Mouse (Mus musculus) midbrain, embryonic 14.5 days (tissue): Measurements from ENCODE around the gene 2010111I01Rik. TPM values are rescaled to one million over a fixed set of nuclear protein-coding genes. Genes with fewer than 3 reads are reported as not detected.

Experiments used
- ATAC-seq: fragments of 200-750 bp; cut with Nextera tagmentation; 2 replicates; pipeline ENCODE4 v1.8.0; 2017; ENCODE audit warnings: moderate number of reproducible peaks, moderate library complexity; ENCODE audit not compliant: low FRiP score, low TSS enrichment
- DNase-seq: peaks from one replicate; pipeline ENCODE4 v3.0.0-alpha.2; 2015
- H3K27ac ChIP-seq: fragments of 300-500 bp; sonication (generic); replicated peaks from 2 replicates; pipeline ENCODE4 v1.5.1; 2014; ENCODE audit warnings: mild to moderate bottlenecking, low read depth, low read length, moderate library complexity
- H3K27me3 ChIP-seq: fragments of 300-500 bp; sonication (generic); 2 replicates; pipeline ENCODE4 v1.6.1; 2014; ENCODE audit warnings: low read length, control low read depth, mixed read lengths; ENCODE audit not compliant: control insufficient read depth, insufficient read depth
- H3K36me3 ChIP-seq: fragments of 300-500 bp; sonication (generic); 2 replicates; pipeline ENCODE4 v1.6.1; 2014; ENCODE audit warnings: low read length, control low read depth; ENCODE audit not compliant: control insufficient read depth, insufficient read depth
- H3K4me1 ChIP-seq: fragments of 300-500 bp; sonication (generic); 2 replicates; pipeline ENCODE4 v1.6.1; 2014; ENCODE audit warnings: mild to moderate bottlenecking, antibody characterized with exemption, low read length, control low read depth; ENCODE audit not compliant: control insufficient read depth, insufficient read depth
- H3K4me2 ChIP-seq: fragments of 300-500 bp; sonication (generic); 2 replicates; pipeline ENCODE4 v1.6.1; 2014; ENCODE audit warnings: mild to moderate bottlenecking, low read length, moderate library complexity
- H3K4me3 ChIP-seq: fragments of 300-500 bp; sonication (generic); replicated peaks from 2 replicates; pipeline ENCODE4 v1.5.1; 2014; ENCODE audit warnings: low read depth, low read length
- H3K9ac ChIP-seq: fragments of 300-500 bp; sonication (generic); replicated peaks from 2 replicates; pipeline ENCODE4 v1.6.1; 2014; ENCODE audit warnings: mild to moderate bottlenecking, low read length, moderate library complexity
- H3K9me3 ChIP-seq: fragments of 300-500 bp; sonication (generic); 2 replicates; pipeline ENCODE4 v1.6.1; 2016; ENCODE audit warnings: low read length, control low read depth, mixed read lengths; ENCODE audit not compliant: control insufficient read depth
- WGBS: fragments of 180-500 bp; shearing (Covaris S2); extraction: QIAGEN DNeasy Blood & Tissue Kit; methylation state at CpG from one replicate; pipeline ENCODE4 v1.1.7; 2014; 5-methylcytosine and 5-hydroxymethylcytosine counted together
- polyA plus RNA-seq: library from polyadenylated mRNA; unstranded; fragments of >200 nt; fragmentation: Nextera tagmentation; extraction: Ambion mirVana; gene quantifications from 2 replicates; pipeline ENCODE4 v1.2.1, GENCODE M21; 2014

The 2010111I01Rik gene
- polyA plus RNA-seq, 1 experiment from 2014 or later: 32.0 TPM

DNA sequence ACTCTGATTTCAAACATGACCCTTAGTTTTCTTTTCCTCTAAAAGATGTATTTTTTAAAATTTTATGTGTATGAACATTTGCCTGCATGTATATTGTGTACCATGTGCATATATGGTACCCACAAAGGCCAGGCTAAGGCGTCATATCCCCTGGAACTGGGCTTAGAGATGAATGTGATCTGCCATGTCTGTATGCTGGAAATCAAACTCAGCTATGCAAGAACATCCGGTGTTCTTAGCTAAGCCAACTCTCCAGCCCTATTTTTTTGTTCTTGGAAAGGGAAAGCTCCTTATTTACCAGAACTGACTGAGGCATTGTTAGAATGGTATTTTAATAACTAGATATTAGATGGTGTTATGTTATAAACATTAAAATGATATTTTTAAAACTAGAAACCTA is 75.2 kb downstream of the 2010111I01Rik start:
- H3K4me3 ChIP-seq: no peak overlapping the region
- no peak overlapping the region for H3K4me2 ChIP-seq
- no peak overlapping the region for H3K27ac ChIP-seq
- H3K4me1 ChIP-seq: no peaks in the 10 kb centered on the region
- no peaks in the 10 kb centered on the region for H3K9me3 ChIP-seq
- WGBS: 91% methylated on average over 2 of the region's 2 CpGs
- no peak overlapping the region for H3K9ac ChIP-seq
- DNase-seq (no peak), ATAC-seq (no peak)
- no peaks in the 10 kb centered on the region for H3K27me3 ChIP-seq
- no peaks in the 10 kb centered on the region for H3K36me3 ChIP-seq

- H3K4me3 ChIP-seq: no peak overlapping the region
- DNase-seq (no peak), ATAC-seq (no peak)
- WGBS: 87% methylated on average over 2 of the region's 2 CpGs
- H3K4me2 ChIP-seq: no peak overlapping the region
- H3K27me3 ChIP-seq: no peaks in the 10 kb centered on the region
- H3K36me3 ChIP-seq: no peaks in the 10 kb centered on the region
- no peaks in the 10 kb centered on the region; the same call in 1 of the 2 replicates for H3K9me3 ChIP-seq
- H3K9ac ChIP-seq: no peak overlapping the region
- H3K27ac ChIP-seq: no peak overlapping the region
- no peaks in the 10 kb centered on the region for H3K4me1 ChIP-seq
These were observed 81.0 kb downstream of the 2010111I01Rik start for GRCm38 (mm10) chr13:63045504-63046205.

DNA sequence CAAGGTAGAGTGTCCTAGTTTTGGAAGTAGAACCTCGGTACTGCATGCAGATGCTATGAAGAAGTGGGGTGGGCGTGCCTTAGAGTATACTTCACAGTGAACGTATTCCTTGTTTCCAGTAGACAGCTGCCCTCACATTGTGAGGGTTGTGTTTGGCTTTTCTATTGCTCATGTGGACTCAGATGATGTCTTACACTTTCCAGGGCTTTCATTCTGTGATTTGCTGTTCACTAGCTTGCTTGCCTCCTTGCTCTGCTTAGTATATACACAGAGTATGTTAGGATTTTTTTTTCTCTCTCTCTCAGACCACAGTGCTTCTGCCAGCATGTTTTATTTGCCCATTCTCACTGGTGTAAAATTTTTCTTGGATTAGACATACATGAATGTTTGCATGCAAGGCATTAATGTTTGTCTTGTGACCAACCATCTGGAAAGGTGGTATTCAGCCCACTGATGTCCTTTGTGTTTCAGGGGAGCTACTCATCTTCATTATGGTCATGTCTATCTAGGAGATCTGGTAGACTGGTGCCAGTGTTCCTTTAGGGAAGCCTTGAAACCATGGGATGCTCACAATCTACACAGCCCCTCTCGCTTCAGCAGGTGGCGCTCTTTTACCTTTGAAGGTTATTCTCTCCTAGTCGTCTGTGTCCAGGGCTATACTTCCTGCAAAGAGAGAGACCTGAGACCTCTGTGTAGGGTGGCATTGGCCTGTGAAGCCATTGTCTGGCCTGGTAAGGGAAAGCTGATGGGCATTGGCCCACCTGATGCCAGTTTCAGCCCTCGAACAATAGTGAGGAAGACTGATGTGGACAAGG is 81.7 kb downstream of the 2010111I01Rik start:
- Histone ChIP-seq H3K27ac (no peak overlapping the region), H3K36me3 (no peaks in the 10 kb centered on the region), H3K9me3 (no peaks in the 10 kb centered on the region; the same call in 1 of the 2 replicates), H3K9ac (no peak overlapping the region), H3K4me3 (no peak overlapping the region), H3K4me1 (no peaks in the 10 kb centered on the region), H3K27me3 (no peaks in the 10 kb centered on the region), H3K4me2 (no peak overlapping the region)
- 44% methylated on average over 7 of the region's 7 CpGs for WGBS
- peak; percentile 63; the same call in 1 of the 2 replicates for ATAC-seq
- peak; percentile 86 for DNase-seq

DNA sequence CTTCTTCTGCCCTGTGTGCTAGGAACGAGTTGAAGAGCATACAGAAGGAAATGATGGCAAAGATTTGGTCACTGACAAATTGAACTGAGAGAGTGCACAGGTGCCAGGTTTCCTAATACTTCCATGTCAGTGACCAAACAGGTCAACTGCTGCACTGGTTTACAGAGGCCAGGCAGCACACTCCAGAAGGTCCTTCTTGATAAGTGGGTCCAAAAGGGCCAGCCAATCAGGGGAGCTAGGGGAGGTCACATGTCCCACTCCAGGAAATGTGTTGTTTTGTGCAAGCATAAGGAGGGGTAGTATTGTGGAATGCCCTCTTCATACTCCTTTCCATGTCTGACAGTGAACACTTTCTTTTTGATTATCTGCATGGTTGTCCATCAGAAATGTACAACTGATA is 99.0 kb downstream of the 2010111I01Rik start:
- Histone ChIP-seq H3K27me3 (no peaks in the 10 kb centered on the region), H3K9me3 (no peaks in the 10 kb centered on the region), H3K4me2 (no peak overlapping the region), H3K9ac (no peak overlapping the region), H3K36me3 (no peaks in the 10 kb centered on the region), H3K27ac (no peak overlapping the region), H3K4me1 (no peaks in the 10 kb centered on the region), H3K4me3 (no peak overlapping the region)
- ATAC-seq (no peak), DNase-seq (no peak)
- 90% methylated on average over 1 of the region's 1 CpGs for WGBS

GRCm38 (mm10) chr13:63066607-63067006 is 101.9 kb downstream of the 2010111I01Rik start:
- Histone ChIP-seq H3K27ac (no peak overlapping the region), H3K36me3 (no peaks in the 10 kb centered on the region), H3K27me3 (no peaks in the 10 kb centered on the region), H3K4me3 (no peak overlapping the region), H3K9me3 (no peaks in the 10 kb centered on the region), H3K9ac (no peak overlapping the region), H3K4me2 (no peak overlapping the region), H3K4me1 (no peaks in the 10 kb centered on the region)
- WGBS: 72% methylated on average over 1 of the region's 1 CpGs
- no peak for DNase-seq
- no peak for ATAC-seq

GRCm38 (mm10) chr13:63068371-63069136 is 103.9 kb downstream of the 2010111I01Rik start:
- Histone ChIP-seq H3K9ac (no peak overlapping the region), H3K36me3 (no peaks in the 10 kb centered on the region), H3K4me1 (no peaks in the 10 kb centered on the region), H3K27me3 (no peaks in the 10 kb centered on the region), H3K4me3 (no peak overlapping the region), H3K27ac (no peak overlapping the region), H3K9me3 (no peaks in the 10 kb centered on the region), H3K4me2 (no peak overlapping the region)
- DNase-seq (no peak), ATAC-seq (no peak)
- WGBS: 81% methylated on average over 4 of the region's 4 CpGs

- 72% methylated on average over 8 of the region's 8 CpGs for WGBS
- Histone ChIP-seq H3K36me3 (no peaks in the 10 kb centered on the region), H3K4me1 (no peaks in the 10 kb centered on the region), H3K9me3 (no peaks in the 10 kb centered on the region), H3K27ac (no peak overlapping the region), H3K9ac (no peak overlapping the region), H3K27me3 (no peaks in the 10 kb centered on the region), H3K4me2 (no peak overlapping the region), H3K4me3 (no peak overlapping the region)
- ATAC-seq (no peak), DNase-seq (no peak)
These were observed 107.2 kb downstream of the 2010111I01Rik start for GRCm38 (mm10) chr13:63071874-63072273.

GRCm38 (mm10) chr13:63072376-63072775 is 107.7 kb downstream of the 2010111I01Rik start:
- 49% methylated on average over 3 of the region's 3 CpGs for WGBS
- Histone ChIP-seq H3K9me3 (no peaks in the 10 kb centered on the region), H3K9ac (no peak overlapping the region), H3K36me3 (no peaks in the 10 kb centered on the region), H3K27ac (no peak overlapping the region), H3K4me3 (no peak overlapping the region), H3K4me2 (no peak overlapping the region), H3K4me1 (no peaks in the 10 kb centered on the region), H3K27me3 (no peaks in the 10 kb centered on the region)
- DNase-seq (no peak), ATAC-seq (no peak)
